Mouse (Mus musculus): ENCODE measurements around the gene Cdip1.

DNA sequence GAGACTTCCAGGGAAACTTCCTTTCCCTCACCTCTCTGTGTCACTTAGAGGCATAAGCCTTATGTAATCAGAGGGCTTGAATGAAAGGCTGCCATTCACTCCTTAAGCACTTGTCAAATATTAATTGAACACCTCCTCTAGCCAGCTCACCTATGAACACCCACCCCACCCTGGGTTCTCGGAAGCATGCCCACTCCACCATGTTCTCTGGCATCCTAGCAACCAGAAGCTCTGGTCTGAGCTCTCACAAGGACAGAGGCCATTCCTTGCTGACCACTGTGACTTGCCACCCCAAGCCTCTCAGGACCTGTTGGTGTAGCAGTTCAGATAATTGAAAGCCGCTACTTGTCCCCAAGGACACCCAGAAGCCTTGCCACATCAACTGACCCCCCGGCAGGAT, 45.1 kb upstream of the Cdip1 start, which contains the start of gene 4930562C15Rik:
- TF ChIP-seq CTCF (IDR thresholded peaks at IDR 0.05; ENCODE audit: low read depth, low read length) (no peak), POLR2A (IDR thresholded peaks at IDR 0.05; ENCODE audit: borderline replicate concordance, low read depth, low read length) (no peak)
